Comparison of ENCODE assay signal across 8 mouse cellular contexts in genomic region chrX:42148788-42149556, GRCm38 (mm10). TPM values are rescaled to one million over a fixed set of nuclear protein-coding genes. Genes with fewer than 3 reads are reported as not detected.
DNase-seq lines count a peak whose midpoint lies in the region; ATAC-seq lines count a peak whose summit lies in the region.

TSS of gene Stag2 (plus strand) at chrX:42149317.

- H3K27me3 ChIP-seq in embryonic facial prominence, embryonic 10.5 days (replicated peaks; ENCODE audit: low read depth, poor library complexity, severe bottlenecking) = no peaks in the 10 kb centered on the region
- no peaks in the 10 kb centered on the region for H3K27me3 ChIP-seq in limb, embryonic 12.5 days
- H3K27me3 ChIP-seq in midbrain, embryonic 14.5 days (ENCODE audit: control insufficient read depth, insufficient read depth, low read length) = no peaks in the 10 kb centered on the region

- WGBS in embryonic facial prominence, embryonic 10.5 days = 13% methylated on average over 76 of the region's 76 CpGs
- 14% methylated on average over 72 of the region's 76 CpGs for WGBS in limb, embryonic 12.5 days
- WGBS in midbrain, embryonic 14.5 days = 18% methylated on average over 74 of the region's 76 CpGs

- H3K4me1 ChIP-seq in embryonic facial prominence, embryonic 10.5 days = peaks cover 4% of the 10 kb centered on the region; the same call in 1 of the 2 replicates
- 0 out of 2 replicates have a peak, but pooled peaks cover 3% of the 10 kb centered on the region for H3K4me1 ChIP-seq in limb, embryonic 12.5 days (replicated peaks)
- no peaks in the 10 kb centered on the region for H3K4me1 ChIP-seq in midbrain, embryonic 14.5 days (ENCODE audit: control insufficient read depth, insufficient read depth, low read length)

- peak within 1 kb of the TSS; percentile 52 for H3K4me2 ChIP-seq in limb, embryonic 12.5 days
- peak within 1 kb of the TSS; percentile 53 for H3K4me2 ChIP-seq in midbrain, embryonic 14.5 days (ENCODE audit: low read length)

- H3K36me3 ChIP-seq in embryonic facial prominence, embryonic 10.5 days (replicated peaks) = no peaks in the 10 kb centered on the region
- no peaks in the 10 kb centered on the region for H3K36me3 ChIP-seq in limb, embryonic 12.5 days
- H3K36me3 ChIP-seq in midbrain, embryonic 14.5 days (ENCODE audit: control insufficient read depth, insufficient read depth, low read length) = no peaks in the 10 kb centered on the region

- ATAC-seq in granulocyte monocyte progenitor cell, adult 5-6 weeks (replicated peaks; ENCODE audit: poor library complexity, severe bottlenecking) = peak; percentile 54
- ATAC-seq in limb, embryonic 12.5 days (ENCODE audit: insufficient number of reproducible peaks, insufficient read depth, low FRiP score, low TSS enrichment, low read depth) = peak; percentile 63; the same call in 1 of the 2 replicates
- ATAC-seq in midbrain, embryonic 14.5 days (ENCODE audit: low FRiP score, low TSS enrichment) = peak; percentile 80

- H3K27ac ChIP-seq in embryonic facial prominence, embryonic 10.5 days (replicated peaks) = peak within 1 kb of the TSS; percentile 98
- peak within 1 kb of the TSS; percentile 100 for H3K27ac ChIP-seq in limb, embryonic 12.5 days
- H3K27ac ChIP-seq in midbrain, embryonic 14.5 days (replicated peaks; ENCODE audit: low read depth, low read length) = peak within 1 kb of the TSS; percentile 99

- peak within 1 kb of the TSS; percentile 93 for H3K9ac ChIP-seq in limb, embryonic 12.5 days (replicated peaks)
- H3K9ac ChIP-seq in midbrain, embryonic 14.5 days (replicated peaks; ENCODE audit: low read length) = peak within 1 kb of the TSS; percentile 88

- peak within 1 kb of the TSS; percentile 70 for H3K4me3 ChIP-seq in embryonic facial prominence, embryonic 10.5 days
- H3K4me3 ChIP-seq in limb, embryonic 12.5 days (replicated peaks) = peak within 1 kb of the TSS; percentile 57
- H3K4me3 ChIP-seq in midbrain, embryonic 14.5 days (replicated peaks; ENCODE audit: low read depth, low read length) = peak within 1 kb of the TSS; percentile 59

- peak; percentile 85 for DNase-seq in layer of hippocampus, adult 11-12 months (ENCODE audit: low spot score)
- DNase-seq in layer of hippocampus, adult 9-10 months (ENCODE audit: low spot score) = no peak
- DNase-seq in embryonic facial prominence, embryonic 10.5 days (ENCODE audit: low spot score) = peak; percentile 90
- DNase-seq in kidney, adult 11 months = peak; percentile 89
- DNase-seq in midbrain, embryonic 14.5 days = peak; percentile 93
- peak; percentile 77 to 86 for DNase-seq in spleen, adult 18-20 months

- 0 out of 2 replicates have a peak, but pooled peaks cover 4% of the 10 kb centered on the region for H3K9me3 ChIP-seq in embryonic facial prominence, embryonic 10.5 days
- H3K9me3 ChIP-seq in limb, embryonic 12.5 days = no peaks in the 10 kb centered on the region
- no peaks in the 10 kb centered on the region for H3K9me3 ChIP-seq in midbrain, embryonic 14.5 days (ENCODE audit: control insufficient read depth, low read length)

RNA-seq across cellular contexts. Expression of gene Stag2, which starts in this region (rescaled TPM):
- polyA plus RNA-seq in embryonic facial prominence, embryonic 10.5 days (2016; fragmentation: Nextera tagmentation; extraction: Ambion mirVana) = 43.2 and 45.5 TPM in 2 replicates
- 91.2 and 93.1 TPM in 2 replicates for total RNA-seq in granulocyte monocyte progenitor cell, adult 5-6 weeks (2014; fragmentation: Nextera tagmentation)
- total RNA-seq in granulocyte monocyte progenitor cell, adult 5-6 weeks (2017) = 465 and 541 TPM in 2 replicates
- 57.9 and 58.9 TPM in 2 replicates for polyA plus RNA-seq in limb, embryonic 12.5 days (2016; fragmentation: Nextera tagmentation; extraction: Ambion mirVana)
- polyA plus RNA-seq in midbrain, embryonic 14.5 days (2014; fragmentation: Nextera tagmentation; extraction: Ambion mirVana) = 27.2 and 34.7 TPM in 2 replicates
